Mouse (Mus musculus): ENCODE results near the gene Creld1.
A peak's percentile ranks its signal among the peaks of the same experiment; 100 is the strongest.

DNA sequence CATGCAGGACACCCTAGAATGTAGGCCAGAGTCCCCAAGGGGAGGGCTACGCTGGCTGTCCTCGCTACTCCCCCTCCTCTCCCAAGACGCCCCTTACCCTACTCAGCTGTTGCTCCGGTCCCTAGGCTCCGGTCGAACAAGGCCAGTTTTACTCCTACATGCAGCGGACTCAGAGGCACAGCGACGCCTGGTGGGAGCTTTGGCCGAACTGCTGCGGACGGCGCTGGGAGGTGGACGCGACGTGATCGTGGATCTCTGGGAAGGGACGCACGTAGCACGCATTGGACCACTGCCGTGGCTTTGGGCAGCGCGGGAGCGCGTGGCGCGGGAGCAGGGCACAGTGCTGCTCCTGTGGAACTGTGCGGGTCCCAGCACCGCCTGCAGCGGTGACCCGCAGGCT is 13.7 kb upstream of the Creld1 start:
- TF ChIP-seq CTCF (conservative IDR thresholded peaks at IDR 0.05; ENCODE audit: low read length) (peak; percentile 33; the same call in 1 of the 2 replicates), POU5F1 (IDR thresholded peaks at IDR 0.05; ENCODE audit: borderline replicate concordance, low read length) (no peak), NANOG (IDR thresholded peaks at IDR 0.05; ENCODE audit: borderline replicate concordance, low read length) (no peak)

All from E14TG2a.4 (cell line).